Mouse (Mus musculus): ENCODE measurements at regions not wholly inside any gene's neighbourhood (a gene's known extent, or its start where the extent isn't known, plus 50 kb on each side); places are given as distances from the start of the nearest gene placed in this dataset.

- H3K4me1 ChIP-seq (ENCODE audit: control insufficient read depth, insufficient read depth, low read length) = no peaks in the 10 kb centered on the region
- no peak overlapping the region for H3K4me3 ChIP-seq (replicated peaks; ENCODE audit: low read length)
- H3K27me3 ChIP-seq (ENCODE audit: control insufficient read depth, insufficient read depth, low read length) = no peaks in the 10 kb centered on the region
- no peaks in the 10 kb centered on the region for H3K36me3 ChIP-seq (ENCODE audit: control insufficient read depth, insufficient read depth, low read length)
- no peak overlapping the region for H3K4me2 ChIP-seq (ENCODE audit: low read depth, low read length)
- ATAC-seq (ENCODE audit: insufficient read depth, low FRiP score) = no peak
- WGBS = 65% methylated on average over 6 of the region's 6 CpGs
- H3K27ac ChIP-seq (ENCODE audit: low read length) = no peak overlapping the region
- no peaks in the 10 kb centered on the region for H3K9me3 ChIP-seq (replicated peaks; ENCODE audit: control insufficient read depth, low read length)
- H3K9ac ChIP-seq (ENCODE audit: low read length) = no peak overlapping the region
These were observed 594.4 kb upstream of the Kif18a start for GRCm38 (mm10) chr2:108686019-108686743.

DNA sequence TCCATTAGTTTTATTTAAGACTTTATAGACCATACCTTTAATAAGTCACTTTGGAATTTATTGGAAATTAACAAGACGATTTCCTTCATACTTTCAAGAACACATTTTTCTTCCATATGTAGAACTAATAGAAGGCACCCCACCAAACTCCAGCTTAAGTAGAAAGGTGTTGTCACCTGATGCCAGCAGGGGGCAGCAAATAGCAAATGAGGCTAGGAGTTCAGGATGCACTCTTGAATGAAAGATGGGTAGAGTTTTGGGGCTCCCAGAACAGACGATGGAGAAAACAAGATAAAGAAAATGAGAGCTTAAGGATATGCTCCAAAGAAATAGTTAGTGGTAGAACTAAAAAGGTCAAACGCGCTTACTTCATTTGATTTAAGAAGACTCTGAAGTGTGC, 590.4 kb upstream of the Kif18a start:
- H3K4me2 ChIP-seq (ENCODE audit: low read depth, low read length) = no peak overlapping the region
- H3K27ac ChIP-seq (ENCODE audit: low read length) = no peak overlapping the region
- no peak overlapping the region for H3K4me3 ChIP-seq (replicated peaks; ENCODE audit: low read length)
- no peaks in the 10 kb centered on the region for H3K27me3 ChIP-seq (ENCODE audit: control insufficient read depth, insufficient read depth, low read length)
- H3K36me3 ChIP-seq (ENCODE audit: control insufficient read depth, insufficient read depth, low read length) = no peaks in the 10 kb centered on the region
- WGBS = 56% methylated on average over 4 of the region's 4 CpGs
- no peak for ATAC-seq (ENCODE audit: insufficient read depth, low FRiP score)
- H3K4me1 ChIP-seq (ENCODE audit: control insufficient read depth, insufficient read depth, low read length) = no peaks in the 10 kb centered on the region
- no peak overlapping the region for H3K9ac ChIP-seq (ENCODE audit: low read length)
- H3K9me3 ChIP-seq (replicated peaks; ENCODE audit: control insufficient read depth, low read length) = no peaks in the 10 kb centered on the region

DNA sequence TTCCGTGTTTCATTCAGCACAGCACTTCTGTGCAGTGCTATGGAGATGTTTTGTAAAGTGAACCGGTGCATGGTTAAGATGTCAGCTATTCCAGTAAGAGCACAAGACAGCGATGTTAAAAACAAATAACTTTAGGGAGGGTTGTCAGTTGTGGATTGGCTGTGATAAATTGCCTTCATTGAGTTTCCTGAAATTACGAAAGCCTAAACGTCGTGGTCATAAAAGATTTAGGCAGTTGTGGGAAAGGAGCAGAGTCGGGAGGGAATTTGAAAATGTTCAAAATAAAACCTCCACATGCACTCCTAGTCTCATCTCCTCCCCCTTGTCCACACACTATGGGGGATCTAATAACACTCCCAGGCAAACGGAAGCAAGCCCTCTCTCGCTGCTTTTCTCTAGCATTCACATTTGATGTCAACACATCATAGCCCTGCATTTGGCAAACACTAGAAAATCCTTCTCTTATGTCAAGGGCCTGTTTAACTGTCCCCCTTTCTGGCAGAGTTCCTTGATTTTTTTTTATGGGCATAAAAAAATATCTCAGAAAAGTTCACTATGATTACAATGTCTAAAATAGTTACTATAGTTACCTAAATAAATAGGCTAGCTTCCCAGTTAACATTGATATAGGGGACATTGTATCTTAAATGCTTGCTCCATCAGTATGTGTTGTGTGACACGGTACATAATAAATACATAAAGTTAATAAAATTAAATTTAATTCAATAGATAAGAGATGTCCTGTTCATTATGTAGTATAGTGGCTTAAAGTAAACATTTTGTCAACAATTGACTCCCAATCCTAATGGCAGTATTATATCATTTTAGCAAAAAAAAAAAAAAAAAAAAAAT, 589.2 kb upstream of the Kif18a start:
- no peak for ATAC-seq (ENCODE audit: insufficient read depth, low FRiP score)

GRCm38 (mm10) chr2:108701308-108701707, 579.2 kb upstream of the Kif18a start:
- no peak overlapping the region for H3K4me3 ChIP-seq (replicated peaks; ENCODE audit: low read length)
- no peaks in the 10 kb centered on the region for H3K36me3 ChIP-seq (ENCODE audit: control insufficient read depth, insufficient read depth, low read length)
- no peak overlapping the region for H3K4me2 ChIP-seq (ENCODE audit: low read depth, low read length)
- H3K4me1 ChIP-seq (ENCODE audit: control insufficient read depth, insufficient read depth, low read length) = no peaks in the 10 kb centered on the region
- H3K27me3 ChIP-seq (ENCODE audit: control insufficient read depth, insufficient read depth, low read length) = no peaks in the 10 kb centered on the region
- WGBS = 67% methylated on average over 7 of the region's 7 CpGs
- ATAC-seq (ENCODE audit: insufficient read depth, low FRiP score) = no peak
- H3K9ac ChIP-seq (ENCODE audit: low read length) = no peak overlapping the region
- no peaks in the 10 kb centered on the region for H3K9me3 ChIP-seq (replicated peaks; ENCODE audit: control insufficient read depth, low read length)
- no peak overlapping the region for H3K27ac ChIP-seq (ENCODE audit: low read length)

More for the DNA sequence above, 589.2 kb upstream of the Kif18a start:
- Histone ChIP-seq H3K36me3 (ENCODE audit: control insufficient read depth, insufficient read depth, low read length) (no peaks in the 10 kb centered on the region), H3K4me2 (ENCODE audit: low read depth, low read length) (no peak overlapping the region), H3K9me3 (replicated peaks; ENCODE audit: control insufficient read depth, low read length) (no peaks in the 10 kb centered on the region), H3K27ac (ENCODE audit: low read length) (no peak overlapping the region), H3K27me3 (ENCODE audit: control insufficient read depth, insufficient read depth, low read length) (no peaks in the 10 kb centered on the region), H3K4me1 (ENCODE audit: control insufficient read depth, insufficient read depth, low read length) (no peaks in the 10 kb centered on the region), H3K9ac (ENCODE audit: low read length) (no peak overlapping the region), H3K4me3 (replicated peaks; ENCODE audit: low read length) (no peak overlapping the region)
- 38% methylated on average over 10 of the region's 10 CpGs for WGBS

DNA sequence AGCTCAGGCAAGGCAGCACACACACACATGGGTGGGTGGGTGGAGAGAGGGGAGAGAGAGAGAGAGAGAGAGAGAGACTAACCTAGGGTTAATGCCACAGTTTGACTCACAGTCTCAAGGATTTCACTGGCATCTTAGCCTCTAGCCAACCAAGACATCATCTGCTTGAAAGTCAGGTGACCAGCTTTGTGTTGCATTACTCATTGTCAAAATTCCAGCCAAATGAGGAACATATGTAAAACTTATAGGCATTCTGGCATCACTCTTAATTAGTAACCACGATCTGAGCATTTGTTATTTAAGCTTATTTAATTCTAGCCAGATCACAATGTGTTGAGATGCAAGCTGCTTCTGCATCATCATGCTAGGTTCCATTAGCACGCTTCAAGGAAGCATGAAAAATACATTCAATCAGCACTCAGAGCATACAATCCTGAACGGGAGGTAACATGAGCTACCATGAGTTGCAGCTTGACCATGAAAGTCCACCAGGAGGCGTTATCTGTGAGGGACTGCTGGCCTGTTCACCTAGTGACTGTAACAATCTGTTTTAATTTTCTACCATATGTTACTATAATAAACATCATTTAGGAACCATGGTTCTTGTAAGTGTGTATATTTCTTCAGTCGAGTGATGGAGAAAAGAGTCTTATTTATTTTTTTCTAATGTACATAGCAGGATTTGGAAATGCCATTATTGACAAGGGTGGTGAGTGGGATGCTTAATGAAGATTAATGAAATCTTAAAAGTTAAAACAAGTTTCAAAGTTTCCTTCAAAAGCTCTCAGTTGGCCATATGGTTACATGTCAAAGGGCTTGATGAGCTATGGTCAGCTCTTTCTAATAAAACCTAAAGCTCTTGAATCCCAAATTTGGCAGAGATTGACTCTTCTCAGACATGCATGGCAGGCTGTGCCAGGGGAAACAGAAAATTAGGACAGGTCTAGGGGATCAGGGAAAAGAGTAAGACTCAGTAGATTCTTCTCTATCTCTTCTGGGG, 572.4 kb upstream of the Kif18a start:
- Histone ChIP-seq H3K4me3 (replicated peaks; ENCODE audit: low read length) (no peak overlapping the region), H3K4me1 (ENCODE audit: control insufficient read depth, insufficient read depth, low read length) (no peaks in the 10 kb centered on the region), H3K27ac (ENCODE audit: low read length) (no peak overlapping the region), H3K9me3 (replicated peaks; ENCODE audit: control insufficient read depth, low read length) (no peaks in the 10 kb centered on the region), H3K36me3 (ENCODE audit: control insufficient read depth, insufficient read depth, low read length) (no peaks in the 10 kb centered on the region), H3K9ac (ENCODE audit: low read length) (no peak overlapping the region), H3K4me2 (ENCODE audit: low read depth, low read length) (no peak overlapping the region), H3K27me3 (ENCODE audit: control insufficient read depth, insufficient read depth, low read length) (no peaks in the 10 kb centered on the region)
- 78% methylated on average over 5 of the region's 5 CpGs for WGBS
- no peak for ATAC-seq (ENCODE audit: insufficient read depth, low FRiP score)

- 71% methylated on average over 3 of the region's 3 CpGs for WGBS
These were observed 538.5 kb upstream of the Kif18a start for GRCm38 (mm10) chr2:108742079-108742478.

GRCm38 (mm10) chr2:108743511-108743910, 537.0 kb upstream of the Kif18a start:
- no peaks in the 10 kb centered on the region for H3K27me3 ChIP-seq (ENCODE audit: control insufficient read depth, insufficient read depth, low read length)
- no peak overlapping the region for H3K4me2 ChIP-seq (ENCODE audit: low read depth, low read length)
- WGBS = 48% methylated on average over 2 of the region's 2 CpGs
- H3K4me3 ChIP-seq (replicated peaks; ENCODE audit: low read length) = no peak overlapping the region
- no peaks in the 10 kb centered on the region for H3K36me3 ChIP-seq (ENCODE audit: control insufficient read depth, insufficient read depth, low read length)
- no peak overlapping the region for H3K27ac ChIP-seq (ENCODE audit: low read length)
- H3K4me1 ChIP-seq (ENCODE audit: control insufficient read depth, insufficient read depth, low read length) = no peaks in the 10 kb centered on the region
- H3K9me3 ChIP-seq (replicated peaks; ENCODE audit: control insufficient read depth, low read length) = no peaks in the 10 kb centered on the region
- H3K9ac ChIP-seq (ENCODE audit: low read length) = no peak overlapping the region
- no peak for ATAC-seq (ENCODE audit: insufficient read depth, low FRiP score)

More at GRCm38 (mm10) chr2:108742079-108742478, 538.5 kb upstream of the Kif18a start:
- Histone ChIP-seq H3K4me2 (ENCODE audit: low read depth, low read length) (no peak overlapping the region), H3K27me3 (ENCODE audit: control insufficient read depth, insufficient read depth, low read length) (no peaks in the 10 kb centered on the region), H3K9me3 (replicated peaks; ENCODE audit: control insufficient read depth, low read length) (no peaks in the 10 kb centered on the region), H3K36me3 (ENCODE audit: control insufficient read depth, insufficient read depth, low read length) (no peaks in the 10 kb centered on the region), H3K27ac (ENCODE audit: low read length) (no peak overlapping the region), H3K4me1 (ENCODE audit: control insufficient read depth, insufficient read depth, low read length) (no peaks in the 10 kb centered on the region), H3K9ac (ENCODE audit: low read length) (no peak overlapping the region), H3K4me3 (replicated peaks; ENCODE audit: low read length) (no peak overlapping the region)
- ATAC-seq (ENCODE audit: insufficient read depth, low FRiP score) = no peak

DNA sequence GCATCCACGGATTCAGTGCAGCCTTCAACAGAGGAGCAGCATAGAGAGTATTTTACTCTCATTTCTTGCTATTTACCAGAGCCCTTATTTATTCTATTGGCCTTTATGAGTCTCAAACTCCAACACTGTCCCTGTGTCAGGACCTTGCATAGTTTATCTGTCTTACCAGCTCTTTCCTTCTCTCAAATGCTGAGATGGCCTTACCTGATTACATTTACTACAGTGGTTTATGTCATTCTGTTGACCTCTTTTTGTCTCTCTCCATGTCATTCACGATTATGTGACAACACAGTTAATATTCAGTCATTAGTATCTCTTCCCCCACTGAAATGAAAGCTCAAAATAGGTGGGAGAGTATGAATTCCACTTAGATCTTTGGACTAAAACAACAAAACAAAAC, 535.7 kb upstream of the Kif18a start:
- H3K4me2 ChIP-seq (ENCODE audit: low read depth, low read length) = no peak overlapping the region
- H3K27ac ChIP-seq (ENCODE audit: low read length) = no peak overlapping the region
- H3K9me3 ChIP-seq (replicated peaks; ENCODE audit: control insufficient read depth, low read length) = no peaks in the 10 kb centered on the region
- 76% methylated on average over 2 of the region's 2 CpGs for WGBS
- no peaks in the 10 kb centered on the region for H3K4me1 ChIP-seq (ENCODE audit: control insufficient read depth, insufficient read depth, low read length)
- no peak overlapping the region for H3K9ac ChIP-seq (ENCODE audit: low read length)
- no peak overlapping the region for H3K4me3 ChIP-seq (replicated peaks; ENCODE audit: low read length)
- no peak for ATAC-seq (ENCODE audit: insufficient read depth, low FRiP score)
- no peaks in the 10 kb centered on the region for H3K36me3 ChIP-seq (ENCODE audit: control insufficient read depth, insufficient read depth, low read length)
- no peaks in the 10 kb centered on the region for H3K27me3 ChIP-seq (ENCODE audit: control insufficient read depth, insufficient read depth, low read length)

All from stomach, embryonic 16.5 days (tissue).